Mouse (Mus musculus): ENCODE measurements around the gene Evc2.

DNA sequence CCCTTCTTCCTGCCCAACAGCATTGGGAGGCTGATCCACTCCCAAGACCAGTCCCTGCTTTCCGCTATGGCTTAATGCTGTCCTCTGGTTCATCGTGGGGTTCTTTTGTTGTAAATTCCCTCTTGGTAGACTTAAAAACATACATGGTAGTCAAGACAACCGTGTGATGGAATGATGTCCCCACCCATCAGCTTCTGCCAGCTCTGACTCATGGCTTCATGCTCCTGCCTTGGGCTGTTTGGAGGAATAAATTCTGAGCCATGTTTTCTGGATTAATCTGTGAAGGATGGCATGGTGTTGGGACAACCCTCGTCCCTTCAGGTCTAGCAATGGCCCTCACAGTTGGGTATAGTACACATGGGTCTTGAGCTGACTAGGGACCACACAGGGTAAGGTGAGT is 42.3 kb downstream of the Evc2 start:
- TF ChIP-seq ZC3H11A (IDR thresholded peaks at IDR 0.05; ENCODE audit: borderline replicate concordance, low read depth, low read length) (no peak), CHD2 (IDR thresholded peaks at IDR 0.05; ENCODE audit: low read depth, low read length) (no peak), MAFK (IDR thresholded peaks at IDR 0.05; ENCODE audit: insufficient read depth, low read depth, low read length) (no peak), HCFC1 (IDR thresholded peaks at IDR 0.05; ENCODE audit: borderline replicate concordance, insufficient read depth, low read length) (no peak)

All from ES-E14 (cell line).